Mouse (Mus musculus): Measurements from ENCODE around the gene Bhlhb9.

GRCm38 (mm10) chrX:135837896-135838295 lies 40.5 kb downstream of the Bhlhb9 start:
- TF ChIP-seq CTCF (IDR thresholded peaks at IDR 0.05; ENCODE audit: low read depth, low read length): no peak
- TF ChIP-seq POLR2A (IDR thresholded peaks at IDR 0.05; ENCODE audit: borderline replicate concordance, low read depth, low read length): no peak

Measured in bone marrow macrophage, adult 2 months (primary cell).